Comparison of ENCODE assay signal across 8 mouse cellular contexts in the genomic region with DNA sequence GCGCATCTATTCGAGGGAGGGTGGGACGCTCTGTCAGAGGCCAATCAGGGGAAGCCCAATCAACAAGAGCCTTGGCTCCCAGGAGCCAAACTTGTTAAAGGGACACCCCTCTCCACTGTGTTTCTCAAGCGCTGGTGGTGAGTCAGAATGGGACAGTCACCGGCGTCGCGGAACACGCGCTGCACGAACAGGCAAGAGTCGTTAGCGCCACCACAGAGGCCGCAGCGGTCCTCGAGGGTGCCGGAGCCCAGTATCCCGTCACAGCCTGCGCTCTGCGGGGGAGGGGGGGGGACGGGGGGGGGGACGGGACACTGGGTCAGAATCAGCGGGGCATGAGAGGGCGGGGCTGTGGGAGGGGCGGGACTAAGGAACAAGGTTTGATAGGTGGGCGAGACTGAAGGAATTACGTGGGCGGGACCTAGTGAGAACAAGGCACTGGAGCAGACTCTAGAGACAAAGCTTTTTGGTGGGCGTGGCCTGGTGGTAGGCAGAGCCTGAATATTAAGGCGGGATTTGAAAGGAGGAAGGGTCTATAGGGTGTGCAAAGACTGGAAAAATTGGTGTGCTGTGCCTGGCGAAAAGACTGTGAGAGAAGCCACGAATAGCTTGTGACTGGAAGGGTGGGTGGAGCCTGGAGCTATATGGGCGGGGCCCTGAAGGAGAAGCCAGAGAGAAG. TPM values are rescaled to one million over a fixed set of nuclear protein-coding genes. Genes with fewer than 3 reads are reported as not detected.
DNase-seq lines count a peak whose midpoint lies in the region; ATAC-seq and TF ChIP-seq lines count a peak whose summit lies in the region.

No protein-coding gene starts in this region.

- intact Hi-C loops in heart, postnatal 25 days (cut with DNase I): no loop called here

- H3K9ac ChIP-seq in forebrain, postnatal 0 days: 0 out of 2 replicates have a peak overlapping the region, but pooled peaks have one; percentile 18
- peak overlapping the region; percentile 7; the same call in 1 of the 2 replicates for H3K9ac ChIP-seq in kidney, embryonic 16.5 days (replicated peaks; ENCODE audit: low read length)

- TF ChIP-seq CTCF in forebrain, postnatal 0 days (IDR thresholded peaks at IDR 0.05; ENCODE audit: low read depth): no peak

- H3K27ac ChIP-seq in forebrain, postnatal 0 days (ENCODE audit: low read depth, low read length): no peak overlapping the region
- no peak overlapping the region for H3K27ac ChIP-seq in kidney, embryonic 16.5 days (ENCODE audit: low read length)

- H3K4me3 ChIP-seq in forebrain, postnatal 0 days (ENCODE audit: low read depth, low read length): peak overlapping the region; percentile 33
- peak overlapping the region; percentile 40 for H3K4me3 ChIP-seq in kidney, embryonic 16.5 days (ENCODE audit: low read length)

- peaks cover 70% of the 10 kb centered on the region for H3K27me3 ChIP-seq in forebrain, postnatal 0 days (ENCODE audit: insufficient read depth, low read length)
- peaks cover 74% of the 10 kb centered on the region for H3K27me3 ChIP-seq in kidney, embryonic 16.5 days (ENCODE audit: insufficient read depth, low read length)

- H3K4me1 ChIP-seq in forebrain, postnatal 0 days (ENCODE audit: insufficient read depth): peaks cover 7% of the 10 kb centered on the region; the same call in 1 of the 2 replicates
- peaks cover 36% of the 10 kb centered on the region for H3K4me1 ChIP-seq in kidney, embryonic 16.5 days (ENCODE audit: insufficient read depth, low read length)

- DNase-seq in heart, adult 11 months: peak; percentile 97
- no peak for DNase-seq in heart, postnatal 25 days (ENCODE audit: low spot score)
- DNase-seq in adrenal gland, postnatal 36 days: peak; percentile 74 to 77
- peak; percentile 79 for DNase-seq in forebrain, postnatal 0 days
- peak; percentile 61 for DNase-seq in lung, postnatal 25 days (ENCODE audit: low spot score)
- DNase-seq in retina, postnatal 1 day: peak; percentile 88
- no peak for DNase-seq in cerebellum, postnatal 4 days (ENCODE audit: low spot score in 2 of 2)

- under 1% methylated on average over 29 of the region's 33 CpGs for WGBS in forebrain, postnatal 0 days
- 1% methylated on average over 32 of the region's 33 CpGs for WGBS in kidney, embryonic 16.5 days

- H3K4me2 ChIP-seq in forebrain, postnatal 0 days (ENCODE audit: low read depth): peak overlapping the region; percentile 49
- H3K4me2 ChIP-seq in kidney, embryonic 16.5 days (replicated peaks; ENCODE audit: low read depth, low read length): peak overlapping the region; percentile 60

- no peaks in the 10 kb centered on the region for H3K9me3 ChIP-seq in forebrain, postnatal 0 days (ENCODE audit: low read length)
- no peaks in the 10 kb centered on the region for H3K9me3 ChIP-seq in kidney, embryonic 16.5 days (ENCODE audit: low read length)

- ATAC-seq in forebrain, postnatal 0 days: peak; percentile 86
- peak; percentile 69 for ATAC-seq in kidney, embryonic 16.5 days (ENCODE audit: low FRiP score, low TSS enrichment)

- H3K36me3 ChIP-seq in forebrain, postnatal 0 days (ENCODE audit: insufficient read depth): no peaks in the 10 kb centered on the region
- no peaks in the 10 kb centered on the region for H3K36me3 ChIP-seq in kidney, embryonic 16.5 days (ENCODE audit: insufficient read depth, low read length)

RNA-seq across cellular contexts. Expression of gene Adamtsl5, which starts 5.3 kb away (rescaled TPM):
- total RNA-seq in heart, postnatal 25 days (2021): 10 to 100 TPM; 68.4 to 71.7 TPM
- 1 to 10 TPM; 7.3 to 7.7 TPM for total RNA-seq in adrenal gland, postnatal 36 days (2021)
- total RNA-seq in forebrain, postnatal 0 days (2014; rRNA removed): 0.31 and 0.33 TPM in 2 replicates
- polyA plus RNA-seq in forebrain, postnatal 0 days (2015; fragmentation: Nextera tagmentation; extraction: Ambion mirVana): 0.70 and 0.81 TPM in 2 replicates
- polyA plus RNA-seq in kidney, embryonic 16.5 days (2015; fragmentation: Nextera tagmentation; extraction: Ambion mirVana): 4.8 and 5.4 TPM in 2 replicates

RNA-seq across cellular contexts. Expression of gene Reep6, which starts 13.1 kb away (rescaled TPM):
- total RNA-seq in heart, postnatal 25 days (2021): 1 to 10 TPM; 1.9 to 2.1 TPM
- total RNA-seq in adrenal gland, postnatal 36 days (2021): 10 to 100 TPM; 11.0 to 13.7 TPM
- 1.8 and 2.7 TPM in 2 replicates for total RNA-seq in forebrain, postnatal 0 days (2014; rRNA removed)
- polyA plus RNA-seq in forebrain, postnatal 0 days (2015; fragmentation: Nextera tagmentation; extraction: Ambion mirVana): 5.1 and 6.4 TPM in 2 replicates
- 11.0 and 11.5 TPM in 2 replicates for polyA plus RNA-seq in kidney, embryonic 16.5 days (2015; fragmentation: Nextera tagmentation; extraction: Ambion mirVana)

RNA-seq across cellular contexts. Expression of gene Plk5, which starts 13.4 kb away (rescaled TPM):
- total RNA-seq in heart, postnatal 25 days (2021): under 1 TPM; 0.18 to 0.36 TPM
- under 1 TPM in 1 of 2 experiments, not detected in 1; 0.26 TPM for total RNA-seq in adrenal gland, postnatal 36 days (2021)
- 8.3 and 12.9 TPM in 2 replicates for total RNA-seq in forebrain, postnatal 0 days (2014; rRNA removed)
- polyA plus RNA-seq in forebrain, postnatal 0 days (2015; fragmentation: Nextera tagmentation; extraction: Ambion mirVana): 4.6 and 7.4 TPM in 2 replicates
- polyA plus RNA-seq in kidney, embryonic 16.5 days (2015; fragmentation: Nextera tagmentation; extraction: Ambion mirVana): 0.97 and 1.2 TPM in 2 replicates

RNA-seq across cellular contexts. Expression of gene Pcsk4, which starts 13.6 kb away (rescaled TPM):
- 1 to 10 TPM; 1.3 to 1.6 TPM for total RNA-seq in heart, postnatal 25 days (2021)
- total RNA-seq in adrenal gland, postnatal 36 days (2021): 1 to 10 TPM; 2.2 to 3.3 TPM
- total RNA-seq in forebrain, postnatal 0 days (2014; rRNA removed): 3.4 and 3.8 TPM in 2 replicates
- 7.4 TPM in 2 replicates for polyA plus RNA-seq in forebrain, postnatal 0 days (2015; fragmentation: Nextera tagmentation; extraction: Ambion mirVana)
- 8.6 and 8.8 TPM in 2 replicates for polyA plus RNA-seq in kidney, embryonic 16.5 days (2015; fragmentation: Nextera tagmentation; extraction: Ambion mirVana)

RNA-seq across cellular contexts. Expression of gene 2310011J03Rik, which starts 22.6 kb away (rescaled TPM):
- 10 to 100 TPM; 11.4 to 13.8 TPM for total RNA-seq in heart, postnatal 25 days (2021)
- 10 to 100 TPM; 24.6 to 32.0 TPM for total RNA-seq in adrenal gland, postnatal 36 days (2021)
- 19.2 and 22.8 TPM in 2 replicates for total RNA-seq in forebrain, postnatal 0 days (2014; rRNA removed)
- 32.4 and 35.6 TPM in 2 replicates for polyA plus RNA-seq in forebrain, postnatal 0 days (2015; fragmentation: Nextera tagmentation; extraction: Ambion mirVana)
- 52.9 and 54.8 TPM in 2 replicates for polyA plus RNA-seq in kidney, embryonic 16.5 days (2015; fragmentation: Nextera tagmentation; extraction: Ambion mirVana)

Comparison
In these comparisons a context has a peak if more than half of its experiments do, and no peak if none do; other contexts are left out.
1. DNase-seq: peak in heart, adult 11 months (single experiment), adrenal gland, postnatal 36 days (2 of 2), forebrain, postnatal 0 days (single experiment), lung, postnatal 25 days (single experiment) and retina, postnatal 1 day (single experiment); none in heart, postnatal 25 days (single experiment) and cerebellum, postnatal 4 days (0 of 2).
2. RNA of gene Adamtsl5, which starts 5.3 kb away (total RNA-seq): 68.4 to 71.7 TPM in heart, postnatal 25 days; 7.3 to 7.7 TPM in adrenal gland, postnatal 36 days and 0.31 to 0.33 TPM in forebrain, postnatal 0 days; every median in the first group is over 4 times any median in the second.